Mouse (Mus musculus) intestine, embryonic 14.5 days (tissue): Measurements from ENCODE around the gene Trip4. TPM values are rescaled to one million over a fixed set of nuclear protein-coding genes. Genes with fewer than 3 reads are reported as not detected.

Source experiments
- ATAC-seq: fragments of 200-750 bp; cut with Nextera tagmentation; replicated peaks from 2 replicates; pipeline ENCODE4 v1.8.0; 2017; ENCODE audit warnings: low read depth, moderate number of reproducible peaks, moderate TSS enrichment, moderate library complexity; ENCODE audit not compliant: low FRiP score, low TSS enrichment
- DNase-seq: peaks from one replicate; pipeline ENCODE4 v3.0.0-alpha.2; 2018; ENCODE audit warnings: low spot score
- H3K27ac ChIP-seq: fragments of 300-500 bp; sonication (generic); 2 replicates; pipeline ENCODE4 v1.5.1; 2014; ENCODE audit warnings: low read depth, mild to moderate bottlenecking, control low read depth
- H3K27me3 ChIP-seq: fragments of 300-500 bp; sonication (generic); replicated peaks from 2 replicates; pipeline ENCODE4 v1.6.1; 2014; ENCODE audit warnings: low read length, control low read depth; ENCODE audit not compliant: control insufficient read depth, insufficient read depth
- H3K36me3 ChIP-seq: fragments of 300-500 bp; sonication (generic); 2 replicates; pipeline ENCODE4 v1.6.1; 2014; ENCODE audit warnings: low read length, control low read depth; ENCODE audit not compliant: control insufficient read depth, insufficient read depth
- H3K4me1 ChIP-seq: fragments of 300-500 bp; sonication (generic); replicated peaks from 2 replicates; pipeline ENCODE4 v1.6.1; 2014; ENCODE audit warnings: low read length, control low read depth, mixed read lengths; ENCODE audit not compliant: control insufficient read depth, insufficient read depth
- H3K4me2 ChIP-seq: fragments of 300-500 bp; sonication (generic); 2 replicates; pipeline ENCODE4 v1.6.1; 2014; ENCODE audit warnings: low read length
- H3K4me3 ChIP-seq: fragments of 300-500 bp; sonication (generic); 2 replicates; pipeline ENCODE4 v1.5.1; 2014; ENCODE audit warnings: low read depth, low read length, control low read depth, mixed read lengths
- H3K9ac ChIP-seq: fragments of 300-500 bp; sonication (generic); 2 replicates; pipeline ENCODE4 v1.6.1; 2014; ENCODE audit warnings: mild to moderate bottlenecking, low read length
- H3K9me3 ChIP-seq: fragments of 300-500 bp; sonication (generic); 2 replicates; pipeline ENCODE4 v1.6.1; 2016; ENCODE audit warnings: low read length, control low read depth; ENCODE audit not compliant: control insufficient read depth
- whole genome bisulfite sequencing: fragments of 180-500 bp; shearing (Covaris S2); extraction: QIAGEN DNeasy Blood & Tissue Kit; methylation state at CpG from one replicate; pipeline ENCODE4 v1.1.7; 2014; 5-methylcytosine and 5-hydroxymethylcytosine counted together
- polyA plus RNA-seq: library from polyadenylated mRNA; unstranded; fragments of >200 nt; fragmentation: Nextera tagmentation; extraction: Ambion mirVana; gene quantifications from 2 replicates; pipeline ENCODE4 v1.2.1, GENCODE M21; 2014

Gene Trip4
- polyA plus RNA-seq, 1 experiment from 2014 or later: 25.9 TPM

- ATAC-seq: no peak; the same call in 1 of the 2 replicates
- H3K9ac ChIP-seq: peak overlapping the region; percentile 80
These were observed 757 bp upstream of the Trip4 start for GRCm38 (mm10) chr9:65909301-65909801.

GRCm38 (mm10) chr9:65903419-65903818 lies 5.2 kb downstream of the Trip4 start:
- no peak overlapping the region for H3K27ac ChIP-seq
- no peak overlapping the region for H3K9ac ChIP-seq
- no peak overlapping the region for H3K4me2 ChIP-seq
- no peaks in the 10 kb centered on the region for H3K9me3 ChIP-seq
- no peaks in the 10 kb centered on the region; the same call in 1 of the 2 replicates for H3K4me1 ChIP-seq
- H3K27me3 ChIP-seq: no peaks in the 10 kb centered on the region
- no peak overlapping the region for H3K4me3 ChIP-seq
- DNase-seq: no peak
- H3K36me3 ChIP-seq: peaks cover 33% of the 10 kb centered on the region
- no peak for ATAC-seq

More at GRCm38 (mm10) chr9:65909301-65909801, 757 bp upstream of the Trip4 start:
- Histone ChIP-seq H3K4me3 (peak overlapping the region; percentile 79), H3K4me2 (peak overlapping the region; percentile 91), H3K36me3 (peaks cover 11% of the 10 kb centered on the region; the same call in 1 of the 2 replicates), H3K9me3 (no peaks in the 10 kb centered on the region), H3K4me1 (peaks cover 7% of the 10 kb centered on the region; the same call in 1 of the 2 replicates), H3K27ac (peak overlapping the region; percentile 83), H3K27me3 (no peaks in the 10 kb centered on the region)
- peak; percentile 84 for DNase-seq
- under 1% methylated on average over 34 of the region's 34 CpGs for WGBS

GRCm38 (mm10) chr9:65902879-65903278 lies 5.7 kb downstream of the Trip4 start:
- H3K9ac ChIP-seq: no peak overlapping the region
- no peak overlapping the region for H3K4me2 ChIP-seq
- ATAC-seq: no peak
- H3K27me3 ChIP-seq: no peaks in the 10 kb centered on the region
- H3K4me3 ChIP-seq: no peak overlapping the region
- no peaks in the 10 kb centered on the region for H3K9me3 ChIP-seq
- H3K36me3 ChIP-seq: peaks cover 38% of the 10 kb centered on the region
- no peak for DNase-seq
- no peak overlapping the region for H3K27ac ChIP-seq
- 96% methylated on average over 3 of the region's 3 CpGs for WGBS
- no peaks in the 10 kb centered on the region; the same call in 1 of the 2 replicates for H3K4me1 ChIP-seq

GRCm38 (mm10) chr9:65896977-65897376 lies 11.6 kb downstream of the Trip4 start:
- WGBS: 76% methylated on average over 2 of the region's 2 CpGs
- peaks cover 56% of the 10 kb centered on the region for H3K36me3 ChIP-seq

GRCm38 (mm10) chr9:65891126-65891525 lies 17.5 kb downstream of the Trip4 start:
- ATAC-seq (no peak), DNase-seq (no peak)
- no peaks in the 10 kb centered on the region for H3K27me3 ChIP-seq
- peaks cover 8% of the 10 kb centered on the region for H3K4me1 ChIP-seq
- peak overlapping the region; percentile 77 for H3K9ac ChIP-seq
- H3K9me3 ChIP-seq: no peaks in the 10 kb centered on the region
- WGBS: 2% methylated on average over 5 of the region's 5 CpGs
- no peak overlapping the region for H3K27ac ChIP-seq
- H3K4me2 ChIP-seq: peak overlapping the region; percentile 83
- peak overlapping the region; percentile 74 for H3K4me3 ChIP-seq
- peaks cover 29% of the 10 kb centered on the region for H3K36me3 ChIP-seq

More at GRCm38 (mm10) chr9:65896977-65897376, 11.6 kb downstream of the Trip4 start:
- DNase-seq (no peak), ATAC-seq (no peak)
- Histone ChIP-seq H3K27me3 (no peaks in the 10 kb centered on the region), H3K9ac (no peak overlapping the region), H3K27ac (no peak overlapping the region), H3K4me3 (no peak overlapping the region), H3K4me1 (peaks cover under 1% of the 10 kb centered on the region; the same call in 1 of the 2 replicates), H3K9me3 (no peaks in the 10 kb centered on the region), H3K4me2 (no peak overlapping the region)

GRCm38 (mm10) chr9:65890143-65890628 lies 18.4 kb downstream of the Trip4 start, which contains the start of gene Pclaf:
Gene Pclaf, plus strand, starts transcription at chr9:65890237.
- DNase-seq: peak; percentile 89
- no peak within 1 kb of the TSS for H3K27ac ChIP-seq
- H3K36me3 ChIP-seq: peaks cover 22% of the 10 kb centered on the region
- under 1% methylated on average over 21 of the region's 21 CpGs for WGBS
- H3K27me3 ChIP-seq: no peaks in the 10 kb centered on the region
- no peaks in the 10 kb centered on the region for H3K9me3 ChIP-seq
- peak within 1 kb of the TSS; percentile 83 for H3K4me2 ChIP-seq
- H3K4me1 ChIP-seq: peaks cover 8% of the 10 kb centered on the region
- peak; percentile 94 for ATAC-seq
- peak within 1 kb of the TSS; percentile 74 for H3K4me3 ChIP-seq
- peak within 1 kb of the TSS; percentile 77 for H3K9ac ChIP-seq

GRCm38 (mm10) chr9:65884564-65885315 lies 23.9 kb downstream of the Trip4 start:
- peaks cover 9% of the 10 kb centered on the region for H3K36me3 ChIP-seq
- peak overlapping the region; percentile 77 for H3K9ac ChIP-seq
- H3K27ac ChIP-seq: peak overlapping the region; percentile 62
- no peaks in the 10 kb centered on the region for H3K27me3 ChIP-seq
- peak; percentile 93 for DNase-seq
- no peaks in the 10 kb centered on the region for H3K9me3 ChIP-seq
- peaks cover 4% of the 10 kb centered on the region for H3K4me1 ChIP-seq
- ATAC-seq: peak; percentile 94
- peak overlapping the region; percentile 75 for H3K4me3 ChIP-seq
- H3K4me2 ChIP-seq: peak overlapping the region; percentile 82
- WGBS: under 1% methylated on average over 37 of the region's 37 CpGs

- Histone ChIP-seq H3K27ac (no peak overlapping the region), H3K9ac (no peak overlapping the region), H3K4me1 (no peaks in the 10 kb centered on the region), H3K4me3 (no peak overlapping the region), H3K36me3 (peaks cover 55% of the 10 kb centered on the region), H3K9me3 (no peaks in the 10 kb centered on the region), H3K4me2 (no peak overlapping the region), H3K27me3 (no peaks in the 10 kb centered on the region)
- DNase-seq (no peak), ATAC-seq (no peak)
- WGBS: 63% methylated on average over 1 of the region's 1 CpGs
These were observed 48.9 kb downstream of the Trip4 start for GRCm38 (mm10) chr9:65859656-65860055.
